Mouse (Mus musculus): ENCODE data around the gene Wnt9a. TPM values are rescaled to one million over a fixed set of nuclear protein-coding genes. Genes with fewer than 3 reads are reported as not detected.

Wnt9a gene
- total and polyA plus RNA-seq, 2 experiments from 2014 or later, result 2.3 to 4.5 TPM

GRCm38 (mm10) chr11:59332938-59333337, 26.2 kb downstream of the Wnt9a start:
- Histone ChIP-seq H3K4me1 (ENCODE audit: insufficient read depth, low read length) (no peaks in the 10 kb centered on the region), H3K27me3 (ENCODE audit: insufficient read depth, low read length) (no peaks in the 10 kb centered on the region; the same call in 1 of the 2 replicates), H3K4me2 (ENCODE audit: low read depth, low read length) (no peak overlapping the region), H3K9me3 (ENCODE audit: low read length) (no peaks in the 10 kb centered on the region), H3K4me3 (ENCODE audit: low read length) (no peak overlapping the region), H3K9ac (replicated peaks; ENCODE audit: low read length) (no peak overlapping the region), H3K36me3 (ENCODE audit: insufficient read depth, low read length) (no peaks in the 10 kb centered on the region), H3K27ac (no peak overlapping the region)
- ATAC-seq, result no peak
- no peak for DNase-seq (ENCODE audit: low spot score)
- TF ChIP-seq CTCF (IDR thresholded peaks at IDR 0.05; ENCODE audit: low read depth), result no peak
- 57% methylated on average over 9 of the region's 9 CpGs for WGBS

GRCm38 (mm10) chr11:59335150-59335549, 28.4 kb downstream of the Wnt9a start:
- Histone ChIP-seq H3K9me3 (ENCODE audit: low read length) (no peaks in the 10 kb centered on the region), H3K4me2 (ENCODE audit: low read depth, low read length) (no peak overlapping the region), H3K27me3 (ENCODE audit: insufficient read depth, low read length) (no peaks in the 10 kb centered on the region; the same call in 1 of the 2 replicates), H3K4me3 (ENCODE audit: low read length) (no peak overlapping the region), H3K27ac (no peak overlapping the region), H3K9ac (replicated peaks; ENCODE audit: low read length) (no peak overlapping the region), H3K4me1 (ENCODE audit: insufficient read depth, low read length) (no peaks in the 10 kb centered on the region), H3K36me3 (ENCODE audit: insufficient read depth, low read length) (no peaks in the 10 kb centered on the region)
- DNase-seq (ENCODE audit: low spot score) (no peak), ATAC-seq (no peak)
- WGBS, result 86% methylated on average over 4 of the region's 4 CpGs
- no peak for TF ChIP-seq CTCF (IDR thresholded peaks at IDR 0.05; ENCODE audit: low read depth)

- no peak for TF ChIP-seq CTCF (IDR thresholded peaks at IDR 0.05; ENCODE audit: low read depth)
- Histone ChIP-seq H3K27me3 (ENCODE audit: insufficient read depth, low read length) (no peaks in the 10 kb centered on the region; the same call in 1 of the 2 replicates), H3K4me1 (ENCODE audit: insufficient read depth, low read length) (no peaks in the 10 kb centered on the region), H3K4me2 (ENCODE audit: low read depth, low read length) (no peak overlapping the region), H3K27ac (no peak overlapping the region), H3K9me3 (ENCODE audit: low read length) (no peaks in the 10 kb centered on the region), H3K4me3 (ENCODE audit: low read length) (no peak overlapping the region), H3K9ac (replicated peaks; ENCODE audit: low read length) (no peak overlapping the region), H3K36me3 (ENCODE audit: insufficient read depth, low read length) (no peaks in the 10 kb centered on the region)
- no peak for DNase-seq (ENCODE audit: low spot score)
- 51% methylated on average over 2 of the region's 2 CpGs for WGBS
- no peak for ATAC-seq
These were observed 29.2 kb downstream of the Wnt9a start for GRCm38 (mm10) chr11:59335942-59336341.

- no peak overlapping the region for H3K27ac ChIP-seq
- H3K4me3 ChIP-seq (ENCODE audit: low read length), result no peak overlapping the region
- ATAC-seq (peak; percentile 58), DNase-seq (ENCODE audit: low spot score) (peak; percentile 31)
- H3K36me3 ChIP-seq (ENCODE audit: insufficient read depth, low read length), result no peaks in the 10 kb centered on the region
- no peaks in the 10 kb centered on the region for H3K27me3 ChIP-seq (ENCODE audit: insufficient read depth, low read length)
- no peak overlapping the region for H3K4me2 ChIP-seq (ENCODE audit: low read depth, low read length)
- H3K9me3 ChIP-seq (ENCODE audit: low read length), result no peaks in the 10 kb centered on the region
- WGBS, result 26% methylated on average over 1 of the region's 1 CpGs
- H3K4me1 ChIP-seq (ENCODE audit: insufficient read depth, low read length), result no peaks in the 10 kb centered on the region
- H3K9ac ChIP-seq (replicated peaks; ENCODE audit: low read length), result no peak overlapping the region
- TF ChIP-seq CTCF (IDR thresholded peaks at IDR 0.05; ENCODE audit: low read depth), result peak; percentile 14; the same call in 1 of the 2 replicates
These were observed 29.7 kb downstream of the Wnt9a start for GRCm38 (mm10) chr11:59336381-59336780.

GRCm38 (mm10) chr11:59337955-59338735, 31.4 kb downstream of the Wnt9a start:
- no peaks in the 10 kb centered on the region for H3K27me3 ChIP-seq (ENCODE audit: insufficient read depth, low read length)
- 56% methylated on average over 13 of the region's 13 CpGs for WGBS
- H3K27ac ChIP-seq, result 0 out of 2 replicates have a peak overlapping the region, but pooled peaks have one; percentile 15
- H3K4me1 ChIP-seq (ENCODE audit: insufficient read depth, low read length), result no peaks in the 10 kb centered on the region
- H3K4me3 ChIP-seq (ENCODE audit: low read length), result no peak overlapping the region
- no peaks in the 10 kb centered on the region for H3K9me3 ChIP-seq (ENCODE audit: low read length)
- H3K9ac ChIP-seq (replicated peaks; ENCODE audit: low read length), result no peak overlapping the region
- ATAC-seq, result no peak
- DNase-seq (ENCODE audit: low spot score), result peak; percentile 16
- H3K36me3 ChIP-seq (ENCODE audit: insufficient read depth, low read length), result no peaks in the 10 kb centered on the region
- H3K4me2 ChIP-seq (ENCODE audit: low read depth, low read length), result no peak overlapping the region
- TF ChIP-seq CTCF (IDR thresholded peaks at IDR 0.05; ENCODE audit: low read depth), result no peak

- DNase-seq (ENCODE audit: low spot score) (no peak), ATAC-seq (no peak)
- Histone ChIP-seq H3K9ac (replicated peaks; ENCODE audit: low read length) (no peak overlapping the region), H3K27me3 (ENCODE audit: insufficient read depth, low read length) (no peaks in the 10 kb centered on the region), H3K4me2 (ENCODE audit: low read depth, low read length) (no peak overlapping the region), H3K27ac (no peak overlapping the region), H3K4me1 (ENCODE audit: insufficient read depth, low read length) (no peaks in the 10 kb centered on the region), H3K36me3 (ENCODE audit: insufficient read depth, low read length) (no peaks in the 10 kb centered on the region), H3K4me3 (ENCODE audit: low read length) (no peak overlapping the region), H3K9me3 (ENCODE audit: low read length) (no peaks in the 10 kb centered on the region)
- 90% methylated on average over 2 of the region's 2 CpGs for WGBS
- no peak for TF ChIP-seq CTCF (IDR thresholded peaks at IDR 0.05; ENCODE audit: low read depth)
These were observed 32.0 kb downstream of the Wnt9a start for GRCm38 (mm10) chr11:59338736-59339120.

GRCm38 (mm10) chr11:59342956-59343355, 36.2 kb downstream of the Wnt9a start:
- no peak for ATAC-seq
- DNase-seq (ENCODE audit: low spot score), result no peak
- no peaks in the 10 kb centered on the region for H3K36me3 ChIP-seq (ENCODE audit: insufficient read depth, low read length)
- H3K4me3 ChIP-seq (ENCODE audit: low read length), result no peak overlapping the region
- WGBS, result 74% methylated on average over 5 of the region's 5 CpGs
- no peak for TF ChIP-seq CTCF (IDR thresholded peaks at IDR 0.05; ENCODE audit: low read depth)
- H3K27me3 ChIP-seq (ENCODE audit: insufficient read depth, low read length), result no peaks in the 10 kb centered on the region
- H3K9me3 ChIP-seq (ENCODE audit: low read length), result no peaks in the 10 kb centered on the region
- no peak overlapping the region for H3K9ac ChIP-seq (replicated peaks; ENCODE audit: low read length)
- H3K4me1 ChIP-seq (ENCODE audit: insufficient read depth, low read length), result no peaks in the 10 kb centered on the region
- no peak overlapping the region for H3K4me2 ChIP-seq (ENCODE audit: low read depth, low read length)
- no peak overlapping the region for H3K27ac ChIP-seq
